Mouse (Mus musculus) urinary bladder, postnatal 4 days (tissue): ENCODE data around the gene Hcst.
A peak's percentile ranks its signal among the peaks of the same experiment; 100 is the strongest.

Experiments used
- DNase-seq, 2 experiments: peaks; one replicate each; pipeline ENCODE4 v3.0.0; 2021 to 2022; ENCODE audit warnings: low spot score in 2 of 2

Hcst gene

GRCm38 (mm10) chr7:30373501-30373962 lies 46.1 kb downstream of the Hcst start:
- DNase-seq, result peak; percentile 87 to 89
